In the genomic region with DNA sequence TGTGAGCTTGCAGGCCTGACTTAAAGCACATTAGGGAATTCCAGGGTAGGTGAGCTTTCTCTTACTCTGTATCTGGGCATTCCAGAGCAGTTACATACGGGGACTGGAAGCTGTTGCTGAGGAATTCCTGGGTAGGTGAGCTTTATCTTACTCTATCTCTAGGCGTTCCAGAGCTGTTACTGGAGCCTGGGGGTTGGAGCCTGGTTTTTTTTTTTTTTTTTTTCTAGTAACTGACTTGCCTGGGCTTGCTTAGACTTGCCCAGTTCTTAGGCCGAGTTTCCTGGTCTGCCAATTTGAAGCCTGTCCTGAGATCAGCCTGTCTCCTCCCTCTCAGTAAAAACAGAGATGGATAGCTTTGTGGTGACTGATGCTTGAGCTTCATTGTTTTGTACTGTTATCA, we compare ENCODE assay signal across 21 mouse cellular contexts. TPM values are rescaled to one million over a fixed set of nuclear protein-coding genes. Genes with fewer than 3 reads are reported as not detected.
DNase-seq lines count a peak whose midpoint lies in the region; ATAC-seq lines count a peak whose summit lies in the region.
"Had no signal": no experiment of that assay in that cellular context is flagged by ENCODE, and none has a peak within 500 bp of the region (broad histone marks: within the 10 kb centered on the region; RNA-seq: fewer than 3 reads in every experiment).

No protein-coding gene starts in this region.

- no peaks in the 10 kb centered on the region for H3K4me1 ChIP-seq in midbrain, embryonic 11.5 days (ENCODE audit: control insufficient read depth, insufficient read depth, low read length)
- H3K4me1 ChIP-seq: forebrain, embryonic 12.5 days; hindbrain, embryonic 10.5 days; limb, embryonic 12.5 days; liver, embryonic 12.5 days had no signal

- H3K9ac ChIP-seq in midbrain, embryonic 11.5 days (ENCODE audit: low read length): no peak overlapping the region
- H3K9ac ChIP-seq: forebrain, embryonic 12.5 days; limb, embryonic 12.5 days; liver, embryonic 12.5 days had no signal

- H3K27ac ChIP-seq in midbrain, embryonic 11.5 days (ENCODE audit: low read depth, low read length): no peak overlapping the region
- H3K27ac ChIP-seq: forebrain, embryonic 12.5 days; hindbrain, embryonic 10.5 days; kidney, postnatal 0 days; limb, embryonic 12.5 days; liver, embryonic 12.5 days; midbrain, embryonic 10.5 days had no signal

- 71% methylated on average over 3 of the region's 3 CpGs for WGBS in midbrain, embryonic 11.5 days

- DNase-seq in heart, adult 11 months: peak; percentile 68
- no peak for DNase-seq in heart, postnatal 10 days
- DNase-seq in 416B (ENCODE audit: low read depth): peak; percentile 37
- DNase-seq in Muller cell, postnatal 12 days (ENCODE audit: inconsistent ontology term): peak; percentile 54
- DNase-seq in forelimb bud, embryonic 11.5 days (ENCODE audit: low read depth, low spot score): peak; percentile 17
- DNase-seq in midbrain, embryonic 11.5 days (ENCODE audit: low spot score, missing footprints): no peak
- DNase-seq in thymus, postnatal 25 days: no peak
- no peak for DNase-seq in cerebellum, postnatal 25 days
- DNase-seq: adrenal gland, adult 8-10 months; B cell, adult 2 months; cerebellum, postnatal 14 days; gastrocnemius, postnatal 14 days; kidney, adult 18-20 months; lung, adult 2 months; thymus, postnatal 14 days had no signal

- no peak overlapping the region for H3K4me2 ChIP-seq in midbrain, embryonic 11.5 days
- H3K4me2 ChIP-seq: forebrain, embryonic 12.5 days; limb, embryonic 12.5 days; liver, embryonic 12.5 days had no signal

- H3K27me3 ChIP-seq in midbrain, embryonic 11.5 days (ENCODE audit: control insufficient read depth, insufficient read depth, low read length): no peaks in the 10 kb centered on the region
- H3K27me3 ChIP-seq: forebrain, embryonic 12.5 days; limb, embryonic 12.5 days; liver, embryonic 12.5 days had no signal

- H3K9me3 ChIP-seq in midbrain, embryonic 11.5 days (ENCODE audit: control insufficient read depth, low read length): no peaks in the 10 kb centered on the region
- H3K9me3 ChIP-seq: forebrain, embryonic 12.5 days; hindbrain, embryonic 10.5 days; limb, embryonic 12.5 days; liver, embryonic 12.5 days; midbrain, embryonic 10.5 days had no signal

- ATAC-seq in midbrain, embryonic 11.5 days (ENCODE audit: low FRiP score): no peak
- ATAC-seq: liver, embryonic 12.5 days had no signal

- H3K36me3 ChIP-seq in midbrain, embryonic 11.5 days (ENCODE audit: control insufficient read depth, insufficient read depth, low read length): peaks cover 3% of the 10 kb centered on the region; the same call in 1 of the 2 replicates

- no peak overlapping the region for H3K4me3 ChIP-seq in midbrain, embryonic 11.5 days (ENCODE audit: low read depth, low read length)
- H3K4me3 ChIP-seq: forebrain, embryonic 12.5 days; hindbrain, embryonic 10.5 days; limb, embryonic 12.5 days; liver, embryonic 12.5 days; midbrain, embryonic 10.5 days had no signal

- intact Hi-C loops in heart, postnatal 10 days (cut with DNase I): no loop called here

RNA-seq across cellular contexts. Expression of a gene that starts 21.8 kb away (rescaled TPM):
- total RNA-seq in heart, postnatal 10 days (2021): 100 to 1,000 TPM; 135 to 136 TPM
- 97.4 and 104 TPM in 2 replicates for polyA plus RNA-seq in midbrain, embryonic 11.5 days (2014; fragmentation: Nextera tagmentation; extraction: Ambion mirVana)

RNA-seq across cellular contexts. Expression of a gene that starts 48.5 kb away (rescaled TPM):
- 10 to 100 TPM; 84.6 to 92.8 TPM for total RNA-seq in heart, postnatal 10 days (2021)
- 169 and 171 TPM in 2 replicates for polyA plus RNA-seq in midbrain, embryonic 11.5 days (2014; fragmentation: Nextera tagmentation; extraction: Ambion mirVana)

RNA-seq across cellular contexts. Expression of a gene that starts 48.5 kb away (rescaled TPM):
- 1 to 10 TPM; 5.7 to 9.3 TPM for total RNA-seq in heart, postnatal 10 days (2021)
- polyA plus RNA-seq in midbrain, embryonic 11.5 days (2014; fragmentation: Nextera tagmentation; extraction: Ambion mirVana): 7.7 and 7.9 TPM in 2 replicates

Comparison
In these comparisons a context has a peak if more than half of its experiments do, and no peak if none do; other contexts are left out.
1. DNase-seq: peak in heart, adult 11 months (single experiment), 416B (single experiment), Muller cell, postnatal 12 days (single experiment) and forelimb bud, embryonic 11.5 days (single experiment); none in heart, postnatal 10 days (0 of 2), midbrain, embryonic 11.5 days (single experiment), thymus, postnatal 25 days (single experiment) and cerebellum, postnatal 25 days (0 of 2).